Mouse (Mus musculus) MEL (cell line): Measurements from ENCODE around the gene Tapbpl. TPM values are rescaled to one million over a fixed set of nuclear protein-coding genes. Genes with fewer than 3 reads are reported as not detected.

Experiments used
- DNase-seq: peaks from one replicate; pipeline ENCODE4 v3.0.0; 2011; ENCODE audit warnings: low read depth, low spot score
- H3K27ac ChIP-seq: 2 replicates; pipeline ENCODE4 v1.5.1; 2012; ENCODE audit warnings: low read depth, mild to moderate bottlenecking, control low read depth, low read length, moderate library complexity; ENCODE audit not compliant: control insufficient read depth
- H3K27me3 ChIP-seq, 2 experiments: fragments of 150-350 bp in 1 of 2; sonication (generic) in 1 of 2; 2 replicates each; pipeline ENCODE4 v1.6.1; 2012; ENCODE audit warnings: low read length in 2 of 2, mild to moderate bottlenecking in 2 of 2, improper control_type of control experiment in 1 of 2, moderate library complexity in 1 of 2; ENCODE audit not compliant: insufficient read depth in 2 of 2, control insufficient read depth in 1 of 2
- H3K36me3 ChIP-seq, 2 experiments: 2 replicates each; pipeline ENCODE4 v1.6.1; 2012 to 2014; ENCODE audit warnings: low read length in 2 of 2, improper control_type of control experiment in 1 of 2, inconsistent platforms in 1 of 2, mild to moderate bottlenecking in 1 of 2; ENCODE audit not compliant: insufficient read depth in 2 of 2, control insufficient read depth in 1 of 2
- H3K4me1 ChIP-seq, 2 experiments: fragments of 150-350 bp in 1 of 2; sonication (generic) in 1 of 2; 2 replicates each; pipeline ENCODE4 v1.6.1; 2012; ENCODE audit warnings: low read length in 2 of 2, improper control_type of control experiment in 1 of 2, mild to moderate bottlenecking in 1 of 2; ENCODE audit not compliant: insufficient read depth in 2 of 2, control insufficient read depth in 1 of 2
- H3K4me3 ChIP-seq, 2 experiments: fragments of 150-350 bp in 1 of 2; sonication (generic) in 1 of 2; 2 replicates each; pipeline ENCODE4 v1.5.1; 2012; ENCODE audit warnings: low read depth in 2 of 2, low read length in 2 of 2, mild to moderate bottlenecking in 2 of 2, moderate library complexity in 2 of 2, control low read depth in 1 of 2, improper control_type of control experiment in 1 of 2; ENCODE audit not compliant: control insufficient read depth in 1 of 2, insufficient read depth in 1 of 2
- H3K79me2 ChIP-seq: 2 replicates; pipeline ENCODE4 v1.6.1; 2012; ENCODE audit warnings: mild to moderate bottlenecking, low read length, moderate library complexity; ENCODE audit not compliant: control insufficient read depth, poor library complexity, insufficient read depth
- H3K9ac ChIP-seq: 2 replicates; pipeline ENCODE4 v1.6.1; 2012; ENCODE audit warnings: low read depth, mild to moderate bottlenecking, control low read depth, low read length, moderate library complexity; ENCODE audit not compliant: control insufficient read depth, poor library complexity, severe bottlenecking
- H3K9me3 ChIP-seq: fragments of 150-350 bp; sonication (generic); replicated peaks from 2 replicates; pipeline ENCODE4 v1.6.1; 2012; ENCODE audit warnings: mild to moderate bottlenecking, low read length, improper control_type of control experiment, moderate library complexity; ENCODE audit not compliant: insufficient read depth
- CHD1 ChIP-seq: IDR thresholded peaks from 2 replicates; pipeline ENCODE4 v1.6.1; 2012; ENCODE audit warnings: low read depth, mild to moderate bottlenecking, inconsistent platforms, low read length, improper control_type of control experiment
- CHD2 ChIP-seq: IDR thresholded peaks from 2 replicates; pipeline ENCODE4 v1.6.1; 2011; ENCODE audit warnings: low read length, improper control_type of control experiment
- CTCF ChIP-seq, 3 experiments: IDR thresholded peaks in 2 of 3; conservative IDR thresholded peaks in 1 of 3; 2 replicates each; pipeline ENCODE4 v1.5.1; 2011 to 2012; ENCODE audit warnings: low read length in 3 of 3, low read depth in 2 of 3, mild to moderate bottlenecking in 2 of 3, improper control_type of control experiment in 1 of 3, inconsistent platforms in 1 of 3, mixed read lengths in 1 of 3, moderate library complexity in 1 of 3; ENCODE audit not compliant: control insufficient read depth in 1 of 3, insufficient read depth in 1 of 3, poor library complexity in 1 of 3, severe bottlenecking in 1 of 3
- ELF1 ChIP-seq: IDR thresholded peaks from 2 replicates; pipeline ENCODE4 v1.6.1; 2014; ENCODE audit warnings: low read depth, mild to moderate bottlenecking, inconsistent platforms, low read length, improper control_type of control experiment, moderate library complexity
- GABPA ChIP-seq: IDR thresholded peaks from 2 replicates; pipeline ENCODE4 v1.6.1; 2012; ENCODE audit warnings: low read depth, mild to moderate bottlenecking, inconsistent platforms, low read length, improper control_type of control experiment, moderate library complexity
- MAZ ChIP-seq: IDR thresholded peaks from 2 replicates; pipeline ENCODE4 v1.6.1; 2012; ENCODE audit warnings: low read depth, mild to moderate bottlenecking, inconsistent platforms, low read length, improper control_type of control experiment
- MEF2A ChIP-seq: IDR thresholded peaks from 2 replicates; pipeline ENCODE4 v1.6.1; 2014; ENCODE audit warnings: low read depth, mild to moderate bottlenecking, inconsistent platforms, low read length, improper control_type of control experiment; ENCODE audit not compliant: poor library complexity, insufficient replicate concordance, severe bottlenecking; ENCODE audit errors: extremely low read depth
- MYC ChIP-seq: IDR thresholded peaks from 2 replicates; pipeline ENCODE4 v1.6.1; 2011; ENCODE audit warnings: low read depth, mild to moderate bottlenecking, low read length, improper control_type of control experiment, moderate library complexity
- NELFE ChIP-seq: IDR thresholded peaks from 2 replicates; pipeline ENCODE4 v1.6.1; 2011; ENCODE audit warnings: low read depth, low read length, improper control_type of control experiment
- NRF1 ChIP-seq: IDR thresholded peaks from 2 replicates; pipeline ENCODE4 v1.6.1; 2014; ENCODE audit warnings: low read depth, mild to moderate bottlenecking, inconsistent platforms, low read length, improper control_type of control experiment, moderate library complexity; ENCODE audit not compliant: poor library complexity, insufficient read depth, severe bottlenecking
- POLR2AphosphoS5 ChIP-seq: IDR thresholded peaks from 2 replicates; pipeline ENCODE4 v1.6.1; 2012; ENCODE audit warnings: low read depth, borderline replicate concordance, mild to moderate bottlenecking, inconsistent platforms, low read length, moderate library complexity, mixed read lengths
- TCF12 ChIP-seq: IDR thresholded peaks from 2 replicates; pipeline ENCODE4 v1.6.1; 2014; ENCODE audit warnings: low read depth, mild to moderate bottlenecking, inconsistent platforms, low read length, improper control_type of control experiment, moderate library complexity
- UBTF ChIP-seq: IDR thresholded peaks from 2 replicates; pipeline ENCODE4 v1.6.1; 2012; ENCODE audit warnings: low read depth, mild to moderate bottlenecking, inconsistent platforms, low read length, improper control_type of control experiment, moderate library complexity, borderline replicate concordance; ENCODE audit not compliant: insufficient read depth
- ZKSCAN1 ChIP-seq: IDR thresholded peaks from 2 replicates; pipeline ENCODE4 v1.6.1; 2012; ENCODE audit warnings: low read depth, mild to moderate bottlenecking, inconsistent platforms, low read length, improper control_type of control experiment, moderate library complexity
- polyA plus RNA-seq, 2 experiments: library from polyadenylated mRNA; stranded (reverse) in 1 of 2; unstranded in 1 of 2; fragments of >175 nt in 1 of 2; fragments of >200 nt in 1 of 2; gene quantifications; 2 replicates each; pipeline versions ENCODE4 v1.2.1 to v1.2.4; 2012; ENCODE audit warnings: low replicate concordance in 2 of 2, low read depth in 1 of 2; ENCODE audit not compliant: insufficient read length in 2 of 2, insufficient read depth in 1 of 2, missing spikeins in 1 of 2
- total RNA-seq: library from RNA; depleted of rRNA; stranded (reverse); fragments of 300-350 nt; gene quantifications from 2 replicates; pipeline ENCODE4 v1.2.3, GENCODE M21; 2012

Gene Tapbpl
- total and polyA plus RNA-seq, 3 experiments = 2.5 to 5.2 TPM; not detected in 1

GRCm38 (mm10) chr6:125255516-125256044 is 23.9 kb upstream of the Tapbpl start:
- Histone ChIP-seq H3K27me3 (no peaks in the 10 kb centered on the region), H3K27ac (peak overlapping the region; percentile 60), H3K9me3 (no peaks in the 10 kb centered on the region), H3K9ac (peak overlapping the region; percentile 13; the same call in 1 of the 2 replicates), H3K4me3 (no peak overlapping the region; a peak in 1 of 4 replicates), H3K4me1 (peaks cover 21 to 25% of the 10 kb centered on the region in 2 experiments; a peak in 3 of 4 replicates), H3K79me2 (no peaks in the 10 kb centered on the region), H3K36me3 (peaks cover 0 to 26% of the 10 kb centered on the region in 2 experiments; a peak in 2 of 4 replicates)
- TF ChIP-seq ZKSCAN1 (no peak), GABPA (no peak), MAZ (no peak), POLR2AphosphoS5 (no peak), NRF1 (no peak), CHD2 (no peak), NELFE (no peak; the same call in 1 of the 2 replicates), TCF12 (no peak), ELF1 (no peak)
- DNase-seq = no peak

DNA sequence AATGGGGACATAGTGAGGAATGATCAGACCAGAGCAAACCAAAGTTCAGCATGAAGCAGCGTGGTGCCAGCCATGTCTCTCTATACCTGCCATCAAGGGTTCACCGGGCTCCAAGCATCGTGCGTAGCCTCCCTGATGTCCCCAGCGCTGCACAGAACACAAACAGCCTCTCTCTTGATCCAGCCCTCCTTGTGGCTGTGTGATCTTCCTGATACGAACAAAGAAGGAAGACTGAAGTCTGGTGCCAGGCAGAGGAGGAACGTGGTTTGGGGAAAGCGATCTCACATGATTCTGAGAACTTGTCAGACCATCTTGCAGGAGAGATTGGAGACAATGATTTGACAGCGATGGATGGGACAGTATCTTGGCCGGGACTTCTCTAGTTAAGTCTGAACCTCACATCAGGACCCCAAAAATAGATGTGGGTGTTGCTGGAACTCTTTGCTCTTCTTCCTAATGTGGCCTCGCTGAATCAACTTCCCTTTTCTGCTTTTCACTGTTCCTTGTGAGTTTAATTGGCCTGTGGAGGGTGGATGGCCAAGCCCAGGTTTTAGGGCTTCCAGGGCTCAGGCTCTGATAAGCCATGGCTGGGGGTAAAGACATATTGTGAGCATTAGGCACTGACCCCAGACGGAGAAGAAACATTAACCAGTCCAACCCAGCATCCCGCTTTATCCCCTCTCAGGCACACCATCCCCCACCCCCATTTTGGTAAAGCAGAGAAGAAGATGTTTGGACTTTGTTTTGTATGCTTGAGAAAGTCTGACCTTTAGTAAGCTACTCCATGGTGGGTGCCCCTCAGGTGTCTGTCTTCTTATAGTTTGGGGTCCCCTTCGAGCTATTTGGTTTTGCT is 22.4 kb upstream of the Tapbpl start:
- Histone ChIP-seq H3K36me3 (peaks cover 0 to 26% of the 10 kb centered on the region in 2 experiments; a peak in 2 of 4 replicates), H3K27me3 (no peaks in the 10 kb centered on the region), H3K9ac (peak overlapping the region; percentile 34), H3K79me2 (no peaks in the 10 kb centered on the region), H3K4me3 (peak overlapping the region; percentile 12 to 43), H3K9me3 (no peaks in the 10 kb centered on the region), H3K27ac (peak overlapping the region; percentile 65), H3K4me1 (peaks cover 21 to 25% of the 10 kb centered on the region in 2 experiments; a peak in 3 of 4 replicates)
- DNase-seq = peak; percentile 83
- no peak for TF ChIP-seq MAZ
- 0 out of 2 replicates have a peak, but pooled peaks have one; percentile 40 for TF ChIP-seq UBTF
- no peak for TF ChIP-seq CHD1
- no peak for TF ChIP-seq CTCF (IDR thresholded peaks at IDR 0.05 in 2 of 3, conservative IDR thresholded peaks at IDR 0.05 in 1 of 3; ENCODE audit: control insufficient read depth in 1 of 3, insufficient read depth in 1 of 3, low read depth in 2 of 3, low read length in 3 of 3, poor library complexity in 1 of 3, severe bottlenecking in 1 of 3)
- TF ChIP-seq MYC = 0 out of 2 replicates have a peak, but pooled peaks have one; percentile 13
- TF ChIP-seq TCF12 = no peak
- TF ChIP-seq NELFE = no peak
- TF ChIP-seq MEF2A = 0 out of 2 replicates have a peak, but pooled peaks have one; percentile 35
